ENCODE assay signal across 24 mouse cellular contexts in the genomic region with DNA sequence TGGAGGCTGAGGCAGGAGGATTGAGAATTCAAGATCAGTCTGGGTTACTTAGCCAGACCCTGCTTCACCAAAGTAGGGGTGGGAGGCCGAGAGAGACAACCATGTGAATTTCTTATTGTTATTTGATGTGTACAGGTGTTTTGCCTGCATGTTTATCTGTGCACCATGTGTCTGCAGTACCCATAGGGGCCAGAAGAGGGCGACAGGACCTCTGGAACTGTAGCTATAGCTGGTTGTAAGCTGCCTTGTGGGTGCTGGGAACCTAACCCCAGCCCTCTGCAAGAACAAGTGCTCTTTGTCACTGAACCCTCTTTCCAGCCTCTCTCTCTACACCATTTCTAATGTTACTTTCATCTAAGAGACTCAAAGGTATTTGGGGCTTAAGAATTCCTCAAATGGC. TPM values are rescaled to one million over a fixed set of nuclear protein-coding genes. Genes with fewer than 3 reads are reported as not detected.
DNase-seq lines count a peak whose midpoint lies in the region; ATAC-seq and TF ChIP-seq lines count a peak whose summit lies in the region.
"Had no signal": no experiment of that assay in that cellular context is flagged by ENCODE, and none has a peak within 500 bp of the region (broad histone marks: within the 10 kb centered on the region; RNA-seq: fewer than 3 reads in every experiment).

No protein-coding gene starts in this region.

- no peak for TF ChIP-seq POLR2A in kidney, adult 2 months (IDR thresholded peaks at IDR 0.05; ENCODE audit: low read depth, low read length)

- H3K9me3 ChIP-seq in liver, postnatal 0 days (ENCODE audit: low read length): peaks cover 7% of the 10 kb centered on the region; the same call in 1 of the 2 replicates
- H3K9me3 ChIP-seq: hindbrain, embryonic 13.5 days had no signal

- intact Hi-C loops in gastrocnemius, adult 2 months (cut with DNase I): no loop called here

- no peak overlapping the region for H3K27ac ChIP-seq in gastrocnemius, adult 2 months
- no peak overlapping the region for H3K27ac ChIP-seq in liver, postnatal 0 days (ENCODE audit: low read depth)
- H3K27ac ChIP-seq in kidney, adult 2 months (ENCODE audit: insufficient read depth, low read depth, low read length): no peak overlapping the region
- H3K27ac ChIP-seq: embryonic facial prominence, embryonic 13.5 days; heart, embryonic 10.5 days; hindbrain, embryonic 13.5 days; limb, embryonic 13.5 days; midbrain, embryonic 12.5 days; neural tube, embryonic 15.5 days had no signal

- no peaks in the 10 kb centered on the region for H3K36me3 ChIP-seq in liver, postnatal 0 days (replicated peaks; ENCODE audit: insufficient read depth, low read length)
- H3K36me3 ChIP-seq in splenic B cell, adult 2 months (ENCODE audit: control insufficient read depth, insufficient read depth, low read length, poor library complexity, severe bottlenecking): no peaks in the 10 kb centered on the region
- no peaks in the 10 kb centered on the region for H3K36me3 ChIP-seq in kidney, adult 2 months (ENCODE audit: control insufficient read depth, insufficient read depth, low read length)
- H3K36me3 ChIP-seq: embryonic facial prominence, embryonic 13.5 days; heart, embryonic 10.5 days; hindbrain, embryonic 13.5 days; limb, embryonic 13.5 days; midbrain, embryonic 12.5 days; neural tube, embryonic 15.5 days had no signal

- no peaks in the 10 kb centered on the region for H3K4me1 ChIP-seq in liver, postnatal 0 days (ENCODE audit: insufficient read depth)
- no peaks in the 10 kb centered on the region for H3K4me1 ChIP-seq in kidney, adult 2 months (ENCODE audit: control insufficient read depth, insufficient read depth, low read length)

- H3K9ac ChIP-seq in liver, postnatal 0 days (replicated peaks): no peak overlapping the region
- H3K9ac ChIP-seq: embryonic facial prominence, embryonic 13.5 days; hindbrain, embryonic 13.5 days; limb, embryonic 13.5 days; midbrain, embryonic 12.5 days; neural tube, embryonic 15.5 days had no signal

- no peak overlapping the region for H3K4me2 ChIP-seq in liver, postnatal 0 days (ENCODE audit: low read depth, low read length)
- H3K4me2 ChIP-seq: embryonic facial prominence, embryonic 13.5 days; hindbrain, embryonic 13.5 days; limb, embryonic 13.5 days; midbrain, embryonic 12.5 days; neural tube, embryonic 15.5 days had no signal

- no peak for ATAC-seq in liver, postnatal 0 days
- ATAC-seq: activated CD4-positive, CD25-positive, alpha-beta regulatory T cell, adult 4 months had no signal

- no peak for TF ChIP-seq EP300 in liver, postnatal 0 days (IDR thresholded peaks at IDR 0.05; ENCODE audit: low read depth)

- H3K27me3 ChIP-seq in liver, postnatal 0 days (ENCODE audit: insufficient read depth, low read length): peaks cover 4% of the 10 kb centered on the region; the same call in 1 of the 2 replicates
- no peaks in the 10 kb centered on the region for H3K27me3 ChIP-seq in splenic B cell, adult 2 months (ENCODE audit: control insufficient read depth, insufficient read depth, low read length, poor library complexity, severe bottlenecking)
- no peaks in the 10 kb centered on the region for H3K27me3 ChIP-seq in kidney, adult 2 months (replicated peaks; ENCODE audit: control insufficient read depth, insufficient read depth, low read length)
- H3K27me3 ChIP-seq: limb, embryonic 13.5 days had no signal

- H3K4me3 ChIP-seq in gastrocnemius, adult 2 months: no peak overlapping the region
- H3K4me3 ChIP-seq in liver, postnatal 0 days (ENCODE audit: low read depth, low read length): no peak overlapping the region
- H3K4me3 ChIP-seq in kidney, adult 2 months (ENCODE audit: insufficient read depth, low read depth, low read length): no peak overlapping the region
- H3K4me3 ChIP-seq: embryonic facial prominence, embryonic 13.5 days; heart, embryonic 10.5 days; hindbrain, embryonic 13.5 days; limb, embryonic 13.5 days; midbrain, embryonic 12.5 days; myocyte; neural tube, embryonic 15.5 days had no signal

- DNase-seq in gastrocnemius, adult 2 months: no peak
- DNase-seq in gastrocnemius, adult 8-10 months (ENCODE audit: low spot score in 2 of 2): no peak
- no peak for DNase-seq in liver, postnatal 0 days
- DNase-seq in liver: no peak
- peak; percentile 59 for DNase-seq in ES-CJ7 (ENCODE audit: low read depth, low spot score)
- peak; percentile 12 for DNase-seq in splenic B cell, adult 2 months (ENCODE audit: low read depth, low spot score)
- no peak for DNase-seq in ovary, postnatal 10 days (ENCODE audit: low spot score)
- no peak for DNase-seq in kidney, adult 2 months
- DNase-seq: adrenal gland, postnatal 25 days; cerebellum, adult 9-11 months; gastrocnemius, postnatal 25 days; heart, postnatal 10 days; kidney, postnatal 14 days; lung, adult 18-20 months; right cerebral cortex, postnatal 4 days; thymus, postnatal 4 days had no signal

- TF ChIP-seq CTCF in gastrocnemius, adult 2 months (IDR thresholded peaks at IDR 0.05): peak; percentile 33; the same call in 1 of the 2 replicates
- peak; percentile 35 for TF ChIP-seq CTCF in liver, postnatal 0 days (IDR thresholded peaks at IDR 0.05; ENCODE audit: low read depth)
- no peak for TF ChIP-seq CTCF in kidney, adult 2 months (conservative IDR thresholded peaks at IDR 0.05; ENCODE audit: insufficient read depth, insufficient read length, low read depth, low read length)

- 56% methylated on average over 2 of the region's 2 CpGs for WGBS in liver, postnatal 0 days (ENCODE audit: insufficient replicate concordance)
- WGBS in kidney, adult 2 months: 67% methylated on average over 2 of the region's 2 CpGs

RNA-seq across cellular contexts. Expression of a gene that starts 35.4 kb away (rescaled TPM):
- total RNA-seq in gastrocnemius, adult 2 months (2021): 10 to 100 TPM; 17.3 to 18.4 TPM
- total RNA-seq in gastrocnemius, adult 8-10 months (2022): 10 to 100 TPM; 15.2 to 22.0 (median 17.5) TPM
- 1.6 TPM in 2 replicates for polyA plus RNA-seq in liver, postnatal 0 days (2015; fragmentation: Nextera tagmentation; extraction: Ambion mirVana)
- polyA plus RNA-seq in kidney, adult 2 months (2012; rRNA removed): 31.0 and 38.8 TPM in 2 replicates

RNA-seq across cellular contexts. Expression of a gene that starts 35.7 kb away (rescaled TPM):
- not detected for total RNA-seq in gastrocnemius, adult 2 months (2021)
- not detected for total RNA-seq in gastrocnemius, adult 8-10 months (2022)
- polyA plus RNA-seq in liver, postnatal 0 days (2015; fragmentation: Nextera tagmentation; extraction: Ambion mirVana): not detected in 2 replicates
- 0.24 and 0.41 TPM in 2 replicates for polyA plus RNA-seq in kidney, adult 2 months (2012; rRNA removed)
- total RNA-seq: heart, postnatal 10 days had no signal
- polyA plus RNA-seq: embryonic facial prominence, embryonic 13.5 days; limb, embryonic 13.5 days; myocyte had no signal

RNA-seq across cellular contexts. Expression of a gene that starts 43.2 kb away (rescaled TPM):
- not detected for total RNA-seq in gastrocnemius, adult 2 months (2021)
- total RNA-seq in gastrocnemius, adult 8-10 months (2022): under 1 TPM in 2 of 4 experiments, not detected in 2; 0.15 to 0.16 TPM
- polyA plus RNA-seq in liver, postnatal 0 days (2015; fragmentation: Nextera tagmentation; extraction: Ambion mirVana): 0.21 and 0.46 TPM in 2 replicates
- 0.28 and 0.49 TPM in 2 replicates for polyA plus RNA-seq in kidney, adult 2 months (2012; rRNA removed)
- total RNA-seq: adrenal gland, postnatal 25 days had no signal
- polyA plus RNA-seq: activated CD4-positive, CD25-positive, alpha-beta regulatory T cell, adult 4 months had no signal

Comparison
In these comparisons a context has a peak if more than half of its experiments do, and no peak if none do; other contexts are left out.
1. DNase-seq: peak in ES-CJ7 (single experiment) and splenic B cell, adult 2 months (single experiment); none in gastrocnemius, adult 2 months (single experiment), gastrocnemius, adult 8-10 months (0 of 2), liver, postnatal 0 days (single experiment), liver (single experiment), ovary, postnatal 10 days (single experiment) and kidney, adult 2 months (single experiment).